Comparison of ENCODE assay signal across 26 mouse cellular contexts in genomic region chr12:52224954-52225353, GRCm38 (mm10).
"Had no signal": no experiment of that assay in that cellular context is flagged by ENCODE, and none has a peak within 500 bp of the region (broad histone marks: within the 10 kb centered on the region; RNA-seq: fewer than 3 reads in every experiment).

No protein-coding gene starts in this region.

- H3K4me3 ChIP-seq: embryonic facial prominence, embryonic 10.5 days; embryonic facial prominence, embryonic 12.5 days; embryonic facial prominence, embryonic 13.5 days; embryonic facial prominence, embryonic 15.5 days; erythroblast, embryonic 14.5 days; forebrain, embryonic 10.5 days; forebrain, embryonic 12.5 days; forebrain, embryonic 15.5 days; gastrocnemius, adult 2 months; heart, adult 2 months; heart, embryonic 10.5 days had no signal

- ATAC-seq: forebrain, embryonic 14.5 days; forebrain, embryonic 15.5 days; forebrain, embryonic 16.5 days; forebrain, postnatal 0 days had no signal

- H3K4me1 ChIP-seq: embryonic facial prominence, embryonic 10.5 days; embryonic facial prominence, embryonic 12.5 days; embryonic facial prominence, embryonic 13.5 days; embryonic facial prominence, embryonic 15.5 days; forebrain, embryonic 10.5 days; forebrain, embryonic 12.5 days; forebrain, embryonic 15.5 days had no signal

- H3K9ac ChIP-seq: embryonic facial prominence, embryonic 12.5 days; embryonic facial prominence, embryonic 13.5 days; embryonic facial prominence, embryonic 15.5 days; forebrain, embryonic 12.5 days; forebrain, embryonic 15.5 days; forebrain, postnatal 0 days had no signal

- H3K27ac ChIP-seq: embryonic facial prominence, embryonic 10.5 days; embryonic facial prominence, embryonic 12.5 days; embryonic facial prominence, embryonic 13.5 days; embryonic facial prominence, embryonic 15.5 days; forebrain, embryonic 10.5 days; forebrain, embryonic 12.5 days; forebrain, embryonic 15.5 days; gastrocnemius, adult 2 months; heart, adult 2 months; heart, embryonic 10.5 days had no signal

- H3K27me3 ChIP-seq: embryonic facial prominence, embryonic 12.5 days; embryonic facial prominence, embryonic 13.5 days; embryonic facial prominence, embryonic 15.5 days; forebrain, embryonic 12.5 days; forebrain, embryonic 15.5 days had no signal

- H3K9me3 ChIP-seq: embryonic facial prominence, embryonic 10.5 days; embryonic facial prominence, embryonic 12.5 days; embryonic facial prominence, embryonic 13.5 days; embryonic facial prominence, embryonic 15.5 days; forebrain, embryonic 10.5 days; forebrain, embryonic 12.5 days; forebrain, embryonic 15.5 days; heart, embryonic 10.5 days had no signal

- H3K36me3 ChIP-seq: embryonic facial prominence, embryonic 10.5 days; embryonic facial prominence, embryonic 12.5 days; embryonic facial prominence, embryonic 13.5 days; embryonic facial prominence, embryonic 15.5 days; forebrain, embryonic 10.5 days; forebrain, embryonic 12.5 days; forebrain, embryonic 15.5 days; heart, embryonic 10.5 days had no signal

- H3K4me2 ChIP-seq: embryonic facial prominence, embryonic 12.5 days; embryonic facial prominence, embryonic 13.5 days; embryonic facial prominence, embryonic 15.5 days; forebrain, embryonic 12.5 days; forebrain, embryonic 15.5 days had no signal

- DNase-seq: cerebellum, adult 9-10 months; cerebellum, adult 9-11 months; cerebellum, postnatal 10 days; cerebellum, postnatal 14 days; cerebellum, postnatal 25 days; cerebellum, postnatal 36 days; embryo, embryonic 11 days; forebrain, postnatal 0 days; gastrocnemius, adult 2 months; gastrocnemius, postnatal 10 days; gastrocnemius, postnatal 14 days; gastrocnemius, postnatal 25 days; gastrocnemius, postnatal 36 days; heart, adult 18-20 months; heart, adult 2 months had no signal
